Mouse (Mus musculus): ENCODE measurements around the gene Mical1. TPM values are rescaled to one million over a fixed set of nuclear protein-coding genes. Genes with fewer than 3 reads are reported as not detected.

Mical1 gene
- polyA plus RNA-seq, 1 experiment from 2014 or later: 27.9 TPM

DNA sequence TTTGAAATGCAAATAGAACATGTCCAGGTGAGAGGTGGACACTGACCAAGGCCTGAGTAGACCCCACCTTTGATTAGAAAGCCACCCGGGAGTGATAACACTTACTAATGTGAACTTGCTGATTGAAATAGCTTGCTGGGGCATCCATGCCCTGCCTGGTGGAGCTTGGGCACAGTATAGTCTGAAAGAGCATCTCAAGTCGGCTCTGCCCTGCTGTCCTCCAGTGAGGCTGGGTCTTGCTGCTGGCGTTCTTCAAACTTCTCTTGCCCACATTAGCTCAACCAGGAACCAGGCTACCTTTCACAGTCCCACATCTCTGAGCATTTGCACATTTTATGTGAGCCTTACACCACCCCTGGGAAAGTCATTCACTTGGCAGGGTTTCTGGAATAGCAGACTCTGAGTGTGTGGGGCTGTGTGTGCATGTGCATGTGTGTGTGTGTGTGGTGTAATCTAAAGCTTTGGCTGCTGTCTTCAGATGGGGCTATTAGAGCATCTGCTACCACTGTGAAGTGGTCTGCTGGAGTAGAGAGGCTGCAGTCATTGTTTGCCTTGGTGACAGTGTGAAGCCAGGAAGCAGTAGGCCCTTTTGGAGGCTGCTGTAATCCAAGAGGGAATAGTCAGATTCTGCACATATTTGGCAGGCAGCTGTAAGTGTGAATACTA is 14.9 kb upstream of the Mical1 start:
- H3K4me1 ChIP-seq (ENCODE audit: insufficient read depth, low read depth, low read length): no peaks in the 10 kb centered on the region
- no peak overlapping the region for H3K27ac ChIP-seq (ENCODE audit: low read length)
- no peak for ATAC-seq
- TF ChIP-seq CTCF (IDR thresholded peaks at IDR 0.05) (no peak), EP300 (IDR thresholded peaks at IDR 0.05) (no peak)
- no peaks in the 10 kb centered on the region for H3K27me3 ChIP-seq (replicated peaks; ENCODE audit: insufficient read depth, low read length)
- no peaks in the 10 kb centered on the region for H3K9me3 ChIP-seq (ENCODE audit: low read length)
- 88% methylated on average over 3 of the region's 3 CpGs for WGBS
- no peak overlapping the region for H3K9ac ChIP-seq (replicated peaks; ENCODE audit: low read depth)
- peaks cover 16% of the 10 kb centered on the region for H3K36me3 ChIP-seq (ENCODE audit: insufficient read depth, low read length)
- no peak overlapping the region for H3K4me3 ChIP-seq (ENCODE audit: low read depth, low read length)
- DNase-seq (ENCODE audit: low spot score): no peak
- no peak overlapping the region for H3K4me2 ChIP-seq (replicated peaks; ENCODE audit: low read depth, low read length)

DNA sequence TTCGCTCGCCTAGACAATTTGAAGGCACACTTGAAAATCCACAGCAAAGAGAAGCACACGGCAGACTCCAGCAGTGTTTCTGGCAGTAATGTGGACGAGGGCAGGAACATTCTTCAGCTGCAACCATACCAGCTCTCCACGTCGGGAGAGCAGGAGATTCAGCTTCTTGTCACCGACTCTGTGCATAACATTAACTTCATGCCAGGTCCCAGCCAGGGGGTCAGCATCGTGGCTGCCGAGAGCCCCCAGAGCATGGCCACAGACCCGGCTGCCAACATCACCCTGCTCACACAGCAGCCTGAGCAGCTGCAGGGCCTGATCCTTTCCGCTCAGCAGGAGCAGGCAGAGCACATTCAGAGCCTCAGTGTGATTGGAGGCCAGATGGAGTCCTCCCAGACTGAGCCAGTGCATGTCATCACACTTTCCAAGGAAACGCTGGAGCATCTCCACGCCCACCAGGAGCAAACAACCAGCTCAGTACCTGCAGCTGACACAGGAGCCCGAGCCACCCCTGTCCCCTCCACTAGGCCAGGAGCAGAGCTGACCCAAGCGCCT is 11.6 kb upstream of the Mical1 start:
- 68% methylated on average over 15 of the region's 15 CpGs for WGBS
- H3K4me1 ChIP-seq (ENCODE audit: insufficient read depth, low read depth, low read length): no peaks in the 10 kb centered on the region
- DNase-seq (ENCODE audit: low spot score): no peak
- H3K36me3 ChIP-seq (ENCODE audit: insufficient read depth, low read length): peaks cover 18% of the 10 kb centered on the region
- H3K27me3 ChIP-seq (replicated peaks; ENCODE audit: insufficient read depth, low read length): no peaks in the 10 kb centered on the region
- ATAC-seq: no peak
- H3K9ac ChIP-seq (replicated peaks; ENCODE audit: low read depth): no peak overlapping the region
- no peak overlapping the region for H3K4me3 ChIP-seq (ENCODE audit: low read depth, low read length)
- TF ChIP-seq CTCF (IDR thresholded peaks at IDR 0.05) (no peak), EP300 (IDR thresholded peaks at IDR 0.05) (no peak)
- H3K9me3 ChIP-seq (ENCODE audit: low read length): no peaks in the 10 kb centered on the region
- H3K4me2 ChIP-seq (replicated peaks; ENCODE audit: low read depth, low read length): no peak overlapping the region
- H3K27ac ChIP-seq (ENCODE audit: low read length): no peak overlapping the region

- no peak overlapping the region for H3K4me3 ChIP-seq (ENCODE audit: low read depth, low read length)
- no peak for DNase-seq (ENCODE audit: low spot score)
- TF ChIP-seq EP300 (IDR thresholded peaks at IDR 0.05) (no peak), CTCF (IDR thresholded peaks at IDR 0.05) (no peak)
- no peaks in the 10 kb centered on the region for H3K9me3 ChIP-seq (ENCODE audit: low read length)
- H3K27me3 ChIP-seq (replicated peaks; ENCODE audit: insufficient read depth, low read length): no peaks in the 10 kb centered on the region
- no peak for ATAC-seq
- no peak overlapping the region for H3K4me2 ChIP-seq (replicated peaks; ENCODE audit: low read depth, low read length)
- H3K9ac ChIP-seq (replicated peaks; ENCODE audit: low read depth): no peak overlapping the region
- H3K27ac ChIP-seq (ENCODE audit: low read length): no peak overlapping the region
- WGBS: 65% methylated on average over 6 of the region's 6 CpGs
- H3K4me1 ChIP-seq (ENCODE audit: insufficient read depth, low read depth, low read length): no peaks in the 10 kb centered on the region
- peaks cover 18% of the 10 kb centered on the region for H3K36me3 ChIP-seq (ENCODE audit: insufficient read depth, low read length)
These were observed 8.8 kb upstream of the Mical1 start for GRCm38 (mm10) chr10:41467325-41467724.

GRCm38 (mm10) chr10:41470693-41471092 is 5.4 kb upstream of the Mical1 start:
- no peak for ATAC-seq
- no peaks in the 10 kb centered on the region for H3K27me3 ChIP-seq (replicated peaks; ENCODE audit: insufficient read depth, low read length)
- TF ChIP-seq CTCF (IDR thresholded peaks at IDR 0.05) (no peak), EP300 (IDR thresholded peaks at IDR 0.05) (no peak)
- no peak overlapping the region for H3K4me2 ChIP-seq (replicated peaks; ENCODE audit: low read depth, low read length)
- 0 out of 2 replicates have a peak, but pooled peaks cover 5% of the 10 kb centered on the region for H3K36me3 ChIP-seq (ENCODE audit: insufficient read depth, low read length)
- whole genome bisulfite sequencing: 72% methylated on average over 3 of the region's 3 CpGs
- no peak overlapping the region for H3K9ac ChIP-seq (replicated peaks; ENCODE audit: low read depth)
- no peak overlapping the region for H3K4me3 ChIP-seq (ENCODE audit: low read depth, low read length)
- no peak for DNase-seq (ENCODE audit: low spot score)
- no peak overlapping the region for H3K27ac ChIP-seq (ENCODE audit: low read length)
- H3K9me3 ChIP-seq (ENCODE audit: low read length): no peaks in the 10 kb centered on the region
- H3K4me1 ChIP-seq (ENCODE audit: insufficient read depth, low read depth, low read length): peaks cover 1% of the 10 kb centered on the region; the same call in 1 of the 2 replicates

GRCm38 (mm10) chr10:41472534-41472933 is 3.6 kb upstream of the Mical1 start:
- TF ChIP-seq EP300 (IDR thresholded peaks at IDR 0.05): no peak
- no peak for TF ChIP-seq CTCF (IDR thresholded peaks at IDR 0.05)
- no peak for ATAC-seq
- no peak overlapping the region for H3K9ac ChIP-seq (replicated peaks; ENCODE audit: low read depth)
- H3K27me3 ChIP-seq (replicated peaks; ENCODE audit: insufficient read depth, low read length): no peaks in the 10 kb centered on the region
- no peak for DNase-seq (ENCODE audit: low spot score)
- H3K4me2 ChIP-seq (replicated peaks; ENCODE audit: low read depth, low read length): no peak overlapping the region
- no peak overlapping the region for H3K27ac ChIP-seq (ENCODE audit: low read length)
- peaks cover 14% of the 10 kb centered on the region; the same call in 1 of the 2 replicates for H3K4me1 ChIP-seq (ENCODE audit: insufficient read depth, low read depth, low read length)
- no peak overlapping the region for H3K4me3 ChIP-seq (ENCODE audit: low read depth, low read length)
- 0 out of 2 replicates have a peak, but pooled peaks cover 5% of the 10 kb centered on the region for H3K36me3 ChIP-seq (ENCODE audit: insufficient read depth, low read length)
- no peaks in the 10 kb centered on the region for H3K9me3 ChIP-seq (ENCODE audit: low read length)

- ATAC-seq (no peak), DNase-seq (ENCODE audit: low spot score) (no peak)
- peaks cover 16% of the 10 kb centered on the region; the same call in 1 of the 2 replicates for H3K4me1 ChIP-seq (ENCODE audit: insufficient read depth, low read depth, low read length)
- no peaks in the 10 kb centered on the region for H3K27me3 ChIP-seq (replicated peaks; ENCODE audit: insufficient read depth, low read length)
- TF ChIP-seq CTCF (IDR thresholded peaks at IDR 0.05) (no peak), EP300 (IDR thresholded peaks at IDR 0.05) (no peak)
- WGBS: 61% methylated on average over 5 of the region's 5 CpGs
- no peak overlapping the region for H3K4me2 ChIP-seq (replicated peaks; ENCODE audit: low read depth, low read length)
- H3K9me3 ChIP-seq (ENCODE audit: low read length): no peaks in the 10 kb centered on the region
- 0 out of 2 replicates have a peak overlapping the region, but pooled peaks have one; percentile 34 for H3K27ac ChIP-seq (ENCODE audit: low read length)
- H3K4me3 ChIP-seq (ENCODE audit: low read depth, low read length): no peak overlapping the region
- H3K36me3 ChIP-seq (ENCODE audit: insufficient read depth, low read length): 0 out of 2 replicates have a peak, but pooled peaks cover 5% of the 10 kb centered on the region
- no peak overlapping the region for H3K9ac ChIP-seq (replicated peaks; ENCODE audit: low read depth)
These were observed 3.1 kb upstream of the Mical1 start for GRCm38 (mm10) chr10:41472962-41473481.
